Mouse (Mus musculus) hindbrain, embryonic 11.5 days (tissue): ENCODE results near the gene Rps29. TPM values are rescaled to one million over a fixed set of nuclear protein-coding genes. Genes with fewer than 3 reads are reported as not detected.
"Not testable (repeated sequence)": the region's sequence is repeated elsewhere in the genome, so short reads cannot be mapped to it uniquely, and the experiment has no call there.

Experiments
- ATAC-seq: fragments of 200-750 bp; cut with Nextera tagmentation; 2 replicates; pipeline ENCODE4 v1.8.0; 2017; ENCODE audit warnings: mild to moderate bottlenecking, moderate TSS enrichment, moderate library complexity; ENCODE audit not compliant: low FRiP score
- DNase-seq: peaks from one replicate; pipeline ENCODE4 v3.0.0-alpha.2; 2015; ENCODE audit warnings: low spot score
- H3K27ac ChIP-seq: fragments of 300-500 bp; sonication (generic); 2 replicates; pipeline ENCODE4 v1.5.1; 2014; ENCODE audit warnings: mild to moderate bottlenecking, low read depth, low read length
- H3K27me3 ChIP-seq: fragments of 300-500 bp; sonication (generic); 2 replicates; pipeline ENCODE4 v1.6.1; 2014; ENCODE audit warnings: mild to moderate bottlenecking, low read length, moderate library complexity, mixed read lengths; ENCODE audit not compliant: control insufficient read depth, insufficient read depth
- H3K36me3 ChIP-seq: fragments of 300-500 bp; sonication (generic); 2 replicates; pipeline ENCODE4 v1.6.1; 2014; ENCODE audit warnings: mild to moderate bottlenecking, low read length, moderate library complexity, mixed read lengths; ENCODE audit not compliant: control insufficient read depth, insufficient read depth
- H3K4me1 ChIP-seq: fragments of 300-500 bp; sonication (generic); replicated peaks from 2 replicates; pipeline ENCODE4 v1.6.1; 2014; ENCODE audit warnings: low read length, mixed read lengths; ENCODE audit not compliant: control insufficient read depth, insufficient read depth
- H3K4me2 ChIP-seq: fragments of 300-500 bp; sonication (generic); replicated peaks from 2 replicates; pipeline ENCODE4 v1.6.1; 2014; ENCODE audit warnings: mild to moderate bottlenecking, low read depth, low read length
- H3K4me3 ChIP-seq: fragments of 300-500 bp; sonication (generic); 2 replicates; pipeline ENCODE4 v1.5.1; 2014; ENCODE audit warnings: low read depth, low read length
- H3K9ac ChIP-seq: fragments of 300-500 bp; sonication (generic); 2 replicates; pipeline ENCODE4 v1.6.1; 2014; ENCODE audit warnings: low read depth, low read length
- H3K9me3 ChIP-seq: fragments of 300-500 bp; sonication (generic); 2 replicates; pipeline ENCODE4 v1.6.1; 2016; ENCODE audit warnings: low read length; ENCODE audit not compliant: control insufficient read depth
- WGBS: fragments of 180-500 bp; shearing (Covaris S2); extraction: QIAGEN DNeasy Blood & Tissue Kit; methylation state at CpG from one replicate; pipeline ENCODE4 v1.1.7; 2014; 5-methylcytosine and 5-hydroxymethylcytosine counted together
- polyA plus RNA-seq: library from polyadenylated mRNA; unstranded; fragments of >200 nt; fragmentation: Nextera tagmentation; extraction: Ambion mirVana; gene quantifications from 2 replicates; pipeline ENCODE4 v1.2.1, GENCODE M21; 2014

Rps29 gene
- polyA plus RNA-seq, 1 experiment from 2014 or later, result 1,264 TPM

- not testable (repeated sequence) for H3K27ac ChIP-seq, H3K4me1 ChIP-seq, H3K36me3 ChIP-seq, DNase-seq, H3K27me3 ChIP-seq, H3K9me3 ChIP-seq, H3K4me2 ChIP-seq, ATAC-seq, H3K9ac ChIP-seq, H3K4me3 ChIP-seq
- 66% methylated on average over 8 of the region's 8 CpGs for WGBS
These were observed 8.0 kb upstream of the Rps29 start for GRCm38 (mm10) chr12:69166861-69167581.

- Histone ChIP-seq H3K27ac (no peak overlapping the region), H3K4me1 (no peaks in the 10 kb centered on the region), H3K9ac (no peak overlapping the region), H3K4me3 (no peak overlapping the region), H3K4me2 (no peak overlapping the region), H3K27me3 (no peaks in the 10 kb centered on the region), H3K36me3 (no peaks in the 10 kb centered on the region), H3K9me3 (no peaks in the 10 kb centered on the region)
- ATAC-seq, result no peak
- no peak for DNase-seq
- 58% methylated on average over 3 of the region's 3 CpGs for WGBS
These were observed 5.9 kb upstream of the Rps29 start for GRCm38 (mm10) chr12:69164904-69165303.

- 92% methylated on average over 4 of the region's 4 CpGs for WGBS
- not testable (repeated sequence) for H3K9ac ChIP-seq, H3K4me2 ChIP-seq, H3K9me3 ChIP-seq, H3K36me3 ChIP-seq, H3K27ac ChIP-seq, DNase-seq, H3K4me3 ChIP-seq, H3K4me1 ChIP-seq, H3K27me3 ChIP-seq, ATAC-seq
These were observed 4.6 kb upstream of the Rps29 start for GRCm38 (mm10) chr12:69163586-69163985.

GRCm38 (mm10) chr12:69160677-69161076, 1.7 kb upstream of the Rps29 start:
- H3K9ac ChIP-seq, H3K27ac ChIP-seq, H3K4me3 ChIP-seq, H3K27me3 ChIP-seq, H3K4me1 ChIP-seq, H3K36me3 ChIP-seq, ATAC-seq, DNase-seq, H3K4me2 ChIP-seq, H3K9me3 ChIP-seq: not testable (repeated sequence)
- 74% methylated on average over 2 of the region's 2 CpGs for WGBS

GRCm38 (mm10) chr12:69159578-69159940, 573 bp upstream of the Rps29 start:
- Histone ChIP-seq H3K4me2 (no peak overlapping the region), H3K9me3 (no peaks in the 10 kb centered on the region), H3K4me3 (no peak overlapping the region), H3K4me1 (no peaks in the 10 kb centered on the region), H3K27me3 (no peaks in the 10 kb centered on the region), H3K9ac (no peak overlapping the region), H3K27ac (no peak overlapping the region), H3K36me3 (peaks cover 7% of the 10 kb centered on the region)
- 7% methylated on average over 9 of the region's 9 CpGs for WGBS
- DNase-seq (peak; percentile 81), ATAC-seq (peak; percentile 13; the same call in 1 of the 2 replicates)

- H3K27ac ChIP-seq, result peak overlapping the region; percentile 89
- H3K9me3 ChIP-seq, result no peaks in the 10 kb centered on the region
- H3K4me3 ChIP-seq, result peak overlapping the region; percentile 79
- ATAC-seq (no peak), DNase-seq (no peak)
- peak overlapping the region; percentile 66 for H3K4me2 ChIP-seq
- H3K27me3 ChIP-seq, result no peaks in the 10 kb centered on the region
- peaks cover 7% of the 10 kb centered on the region for H3K36me3 ChIP-seq
- H3K9ac ChIP-seq, result peak overlapping the region; percentile 90
- 2% methylated on average over 19 of the region's 19 CpGs for WGBS
- H3K4me1 ChIP-seq, result no peaks in the 10 kb centered on the region
These were observed 621 bp downstream of the Rps29 start for GRCm38 (mm10) chr12:69158366-69158764.

- Histone ChIP-seq H3K4me2 (no peak overlapping the region), H3K4me1 (no peaks in the 10 kb centered on the region), H3K36me3 (peaks cover 7% of the 10 kb centered on the region), H3K4me3 (no peak overlapping the region), H3K27ac (no peak overlapping the region), H3K9ac (no peak overlapping the region), H3K9me3 (no peaks in the 10 kb centered on the region), H3K27me3 (no peaks in the 10 kb centered on the region)
- no peak for ATAC-seq
- no peak for DNase-seq
- 95% methylated on average over 2 of the region's 2 CpGs for WGBS
These were observed 1.9 kb downstream of the Rps29 start for GRCm38 (mm10) chr12:69157107-69157506.

- no peak overlapping the region for H3K4me3 ChIP-seq
- WGBS, result 86% methylated on average over 4 of the region's 4 CpGs
- no peak for ATAC-seq
These were observed 2.5 kb downstream of the Rps29 start for GRCm38 (mm10) chr12:69156436-69156835.

GRCm38 (mm10) chr12:69155923-69156322, 3.1 kb downstream of the Rps29 start:
- WGBS, result 83% methylated on average over 2 of the region's 2 CpGs
- H3K4me3 ChIP-seq, result no peak overlapping the region
- DNase-seq (no peak), ATAC-seq (no peak)
- H3K4me1 ChIP-seq, result no peaks in the 10 kb centered on the region
- no peaks in the 10 kb centered on the region for H3K9me3 ChIP-seq
- H3K4me2 ChIP-seq, result no peak overlapping the region
- H3K27ac ChIP-seq, result no peak overlapping the region
- H3K9ac ChIP-seq, result no peak overlapping the region
- H3K36me3 ChIP-seq, result peaks cover 7% of the 10 kb centered on the region
- no peaks in the 10 kb centered on the region for H3K27me3 ChIP-seq

More at GRCm38 (mm10) chr12:69156436-69156835, 2.5 kb downstream of the Rps29 start:
- Histone ChIP-seq H3K36me3 (peaks cover 7% of the 10 kb centered on the region), H3K9me3 (no peaks in the 10 kb centered on the region), H3K27ac (no peak overlapping the region), H3K4me1 (no peaks in the 10 kb centered on the region), H3K4me2 (no peak overlapping the region), H3K9ac (no peak overlapping the region), H3K27me3 (no peaks in the 10 kb centered on the region)
- no peak for DNase-seq
